Mouse (Mus musculus) thymus, postnatal 36 days (tissue): ENCODE measurements around the gene Fam221b.

Source experiments
- DNase-seq, 2 experiments: peaks; one replicate each; pipeline ENCODE4 v3.0.0; 2022; ENCODE audit warnings: mixed read lengths in 2 of 2

The Fam221b gene

GRCm38 (mm10) chr4:43656339-43657109 lies 12.4 kb downstream of the Fam221b start, which contains the start of gene Hint2:
Gene Hint2, minus strand, starts transcription at chr4:43656466.
- peak; percentile 93 to 95 for DNase-seq

- DNase-seq, result no peak
Measured at GRCm38 (mm10) chr4:43655656-43656338, 13.1 kb downstream of the Fam221b start.

- DNase-seq, result peak; percentile 27 to 45
Measured at GRCm38 (mm10) chr4:43653161-43654015, 15.6 kb downstream of the Fam221b start, which contains the start of gene Spag8. Gene Spag8, minus strand, starts transcription at chr4:43653594.

GRCm38 (mm10) chr4:43652726-43653125 lies 16.2 kb downstream of the Fam221b start:
- DNase-seq, result no peak

GRCm38 (mm10) chr4:43649783-43650182 lies 19.2 kb downstream of the Fam221b start:
- DNase-seq, result no peak

GRCm38 (mm10) chr4:43640491-43640890 lies 28.5 kb downstream of the Fam221b start:
- no peak for DNase-seq

GRCm38 (mm10) chr4:43640076-43640475 lies 28.9 kb downstream of the Fam221b start:
- no peak for DNase-seq

GRCm38 (mm10) chr4:43636751-43637150 lies 32.2 kb downstream of the Fam221b start:
- DNase-seq, result no peak

- no peak for DNase-seq
Measured at GRCm38 (mm10) chr4:43634621-43635374, 34.1 kb downstream of the Fam221b start.

GRCm38 (mm10) chr4:43633736-43634135 lies 35.2 kb downstream of the Fam221b start:
- DNase-seq, result no peak

- no peak for DNase-seq
Measured at GRCm38 (mm10) chr4:43633296-43633695, 35.6 kb downstream of the Fam221b start.

GRCm38 (mm10) chr4:43631956-43632920 lies 36.7 kb downstream of the Fam221b start:
- DNase-seq, result no peak

- DNase-seq, result peak in 1 of 2 experiments; percentile 29
Measured at GRCm38 (mm10) chr4:43631046-43631955, 37.6 kb downstream of the Fam221b start, which contains the start of gene Npr2. Gene Npr2, plus strand, starts transcription at chr4:43631935.

GRCm38 (mm10) chr4:43630671-43631045 lies 38.3 kb downstream of the Fam221b start:
- no peak for DNase-seq

- DNase-seq, result peak; percentile 41 to 53
Measured at GRCm38 (mm10) chr4:43630030-43630581, 38.8 kb downstream of the Fam221b start.

- no peak for DNase-seq
Measured at GRCm38 (mm10) chr4:43629106-43629817, 39.7 kb downstream of the Fam221b start.

GRCm38 (mm10) chr4:43620146-43620778 lies 48.7 kb downstream of the Fam221b start:
- DNase-seq, result no peak

- no peak for DNase-seq
Measured at GRCm38 (mm10) chr4:43613060-43613730, 55.8 kb downstream of the Fam221b start.
